9 mouse cellular contexts compared by ENCODE assay signal in genomic region chr4:149628372-149628771, GRCm38 (mm10). TPM values are rescaled to one million over a fixed set of nuclear protein-coding genes. Genes with fewer than 3 reads are reported as not detected.
DNase-seq lines count a peak whose midpoint lies in the region; ATAC-seq and TF ChIP-seq lines count a peak whose summit lies in the region.
"Had no signal": no experiment of that assay in that cellular context is flagged by ENCODE, and none has a peak within 500 bp of the region (broad histone marks: within the 10 kb centered on the region; RNA-seq: fewer than 3 reads in every experiment).

No protein-coding gene starts in this region.

- H3K4me1 ChIP-seq in hindbrain, embryonic 15.5 days (replicated peaks), result no peaks in the 10 kb centered on the region
- H3K4me1 ChIP-seq in hindbrain, embryonic 12.5 days, result peaks cover 13% of the 10 kb centered on the region
- H3K4me1 ChIP-seq in embryonic facial prominence, embryonic 11.5 days (ENCODE audit: control insufficient read depth, insufficient read depth, low read length), result no peaks in the 10 kb centered on the region
- H3K4me1 ChIP-seq in kidney, embryonic 16.5 days (ENCODE audit: insufficient read depth, low read length), result no peaks in the 10 kb centered on the region

- no peaks in the 10 kb centered on the region for H3K27me3 ChIP-seq in hindbrain, embryonic 15.5 days
- H3K27me3 ChIP-seq in hindbrain, embryonic 12.5 days, result no peaks in the 10 kb centered on the region
- H3K27me3 ChIP-seq in C2C12 (ENCODE audit: control insufficient read depth, insufficient read depth, insufficient read length), result no peaks in the 10 kb centered on the region
- H3K27me3 ChIP-seq in embryonic facial prominence, embryonic 11.5 days (ENCODE audit: control insufficient read depth, insufficient read depth, low read length), result no peaks in the 10 kb centered on the region
- H3K27me3 ChIP-seq in kidney, embryonic 16.5 days (ENCODE audit: insufficient read depth, low read length), result no peaks in the 10 kb centered on the region
- H3K27me3 ChIP-seq: limb, embryonic 12.5 days had no signal

- no peak overlapping the region for H3K4me2 ChIP-seq in hindbrain, embryonic 15.5 days
- no peak overlapping the region for H3K4me2 ChIP-seq in hindbrain, embryonic 12.5 days (replicated peaks)
- no peak overlapping the region for H3K4me2 ChIP-seq in embryonic facial prominence, embryonic 11.5 days (ENCODE audit: low read depth, low read length)
- no peak overlapping the region for H3K4me2 ChIP-seq in kidney, embryonic 16.5 days (replicated peaks; ENCODE audit: low read depth, low read length)
- H3K4me2 ChIP-seq: limb, embryonic 12.5 days had no signal

- H3K36me3 ChIP-seq in hindbrain, embryonic 15.5 days, result peaks cover 39% of the 10 kb centered on the region
- H3K36me3 ChIP-seq in hindbrain, embryonic 12.5 days, result peaks cover 35% of the 10 kb centered on the region
- H3K36me3 ChIP-seq in C2C12 (ENCODE audit: control insufficient read depth, insufficient read depth), result peaks cover 17% of the 10 kb centered on the region
- no peaks in the 10 kb centered on the region; the same call in 1 of the 2 replicates for H3K36me3 ChIP-seq in embryonic facial prominence, embryonic 11.5 days (replicated peaks; ENCODE audit: control insufficient read depth, insufficient read depth, low read depth, low read length)
- H3K36me3 ChIP-seq in kidney, embryonic 16.5 days (ENCODE audit: insufficient read depth, low read length), result peaks cover 22% of the 10 kb centered on the region; the same call in 1 of the 2 replicates

- H3K27ac ChIP-seq in hindbrain, embryonic 15.5 days (replicated peaks), result no peak overlapping the region
- H3K27ac ChIP-seq in hindbrain, embryonic 12.5 days, result no peak overlapping the region
- no peak overlapping the region for H3K27ac ChIP-seq in embryonic facial prominence, embryonic 11.5 days (replicated peaks; ENCODE audit: low read depth, low read length)
- H3K27ac ChIP-seq in kidney, embryonic 16.5 days (ENCODE audit: low read length), result no peak overlapping the region
- H3K27ac ChIP-seq: limb, embryonic 12.5 days had no signal

- no peaks in the 10 kb centered on the region for H3K79me2 ChIP-seq in C2C12 (ENCODE audit: control insufficient read depth, insufficient read depth)

- no peaks in the 10 kb centered on the region for H3K9me3 ChIP-seq in hindbrain, embryonic 15.5 days
- H3K9me3 ChIP-seq in hindbrain, embryonic 12.5 days (replicated peaks), result no peaks in the 10 kb centered on the region
- no peaks in the 10 kb centered on the region for H3K9me3 ChIP-seq in embryonic facial prominence, embryonic 11.5 days (replicated peaks; ENCODE audit: control insufficient read depth, low read length)
- no peaks in the 10 kb centered on the region for H3K9me3 ChIP-seq in kidney, embryonic 16.5 days (ENCODE audit: low read length)
- H3K9me3 ChIP-seq: limb, embryonic 12.5 days had no signal

- ATAC-seq in hindbrain, embryonic 15.5 days (ENCODE audit: low FRiP score, low read depth), result peak; percentile 27; the same call in 1 of the 2 replicates
- no peak for ATAC-seq in hindbrain, embryonic 12.5 days (ENCODE audit: low FRiP score)
- ATAC-seq in embryonic facial prominence, embryonic 11.5 days (replicated peaks; ENCODE audit: insufficient number of reproducible peaks, low FRiP score, low TSS enrichment, low read depth), result no peak
- ATAC-seq in kidney, embryonic 16.5 days (ENCODE audit: low FRiP score, low TSS enrichment), result 0 out of 2 replicates have a peak, but pooled peaks have one; percentile 15

- TF ChIP-seq CTCF in C2C12 (IDR thresholded peaks at IDR 0.05; ENCODE audit: control insufficient read depth, insufficient read depth, insufficient read length), result peak; percentile 79

- no peak overlapping the region for H3K4me3 ChIP-seq in hindbrain, embryonic 15.5 days
- no peak overlapping the region for H3K4me3 ChIP-seq in hindbrain, embryonic 12.5 days
- H3K4me3 ChIP-seq in C2C12 (ENCODE audit: insufficient read depth, poor library complexity, severe bottlenecking), result no peak overlapping the region
- no peak overlapping the region for H3K4me3 ChIP-seq in embryonic facial prominence, embryonic 11.5 days (ENCODE audit: low read depth, low read length)
- no peak overlapping the region for H3K4me3 ChIP-seq in kidney, embryonic 16.5 days (ENCODE audit: low read length)
- H3K4me3 ChIP-seq: limb, embryonic 12.5 days had no signal

- DNase-seq in adrenal gland, postnatal 14 days, result peak; percentile 57
- DNase-seq in embryonic facial prominence, embryonic 11.5 days (ENCODE audit: low spot score), result peak; percentile 58
- DNase-seq in naive thymus-derived CD4-positive, alpha-beta T cell, adult 2 months (ENCODE audit: low read depth), result peak; percentile 80
- DNase-seq in MN1 (ENCODE audit: low spot score), result no peak

- H3ac ChIP-seq in C2C12 (ENCODE audit: control insufficient read depth, insufficient read length, low read depth), result no peak overlapping the region

- H3K79me3 ChIP-seq in C2C12 (ENCODE audit: low read depth), result peaks cover 4% of the 10 kb centered on the region

- no peak overlapping the region for H3K9ac ChIP-seq in hindbrain, embryonic 15.5 days
- no peak overlapping the region for H3K9ac ChIP-seq in hindbrain, embryonic 12.5 days
- H3K9ac ChIP-seq in embryonic facial prominence, embryonic 11.5 days (replicated peaks; ENCODE audit: low read length), result no peak overlapping the region
- no peak overlapping the region for H3K9ac ChIP-seq in kidney, embryonic 16.5 days (replicated peaks; ENCODE audit: low read length)
- H3K9ac ChIP-seq: limb, embryonic 12.5 days had no signal

- 72% methylated on average over 10 of the region's 10 CpGs for WGBS in hindbrain, embryonic 15.5 days
- 72% methylated on average over 10 of the region's 10 CpGs for WGBS in hindbrain, embryonic 12.5 days
- WGBS in embryonic facial prominence, embryonic 11.5 days, result 74% methylated on average over 10 of the region's 10 CpGs
- WGBS in kidney, embryonic 16.5 days, result 78% methylated on average over 10 of the region's 10 CpGs

TF ChIP-seq in C2C12, 6 proteins besides CTCF, POLR2A, EP300 and RAD21:
- TF ChIP-seq MAX (IDR thresholded peaks at IDR 0.05) (no peak), USF1 (IDR thresholded peaks at IDR 0.05; ENCODE audit: low read depth) (no peak), CEBPB (IDR thresholded peaks at IDR 0.05; ENCODE audit: low read depth) (no peak), MYOG (IDR thresholded peaks at IDR 0.05; ENCODE audit: control insufficient read depth, extremely low read depth, insufficient read length) (no peak), FOSL1 (IDR thresholded peaks at IDR 0.05; ENCODE audit: insufficient read depth, low read length, poor library complexity, severe bottlenecking) (no peak), MYOD1 (IDR thresholded peaks at IDR 0.05; ENCODE audit: control insufficient read depth, insufficient read length, low read depth) (no peak)

RNA-seq across cellular contexts. Expression of gene Clstn1, which starts 42.1 kb away (rescaled TPM):
- 178 and 198 TPM in 2 replicates for polyA plus RNA-seq in hindbrain, embryonic 15.5 days (2015; fragmentation: Nextera tagmentation; extraction: Ambion mirVana)
- polyA plus RNA-seq in hindbrain, embryonic 12.5 days (2016; fragmentation: Nextera tagmentation; extraction: Ambion mirVana), result 135 and 138 TPM in 2 replicates
- 45.3 TPM for polyA plus RNA-seq in C2C12 (2012; fragmentation: generic; extraction: Trizol)
- total RNA-seq in adrenal gland, postnatal 14 days (2021), result 69.1 and 76.7 TPM in 2 replicates
- 27.3 and 28.0 TPM in 2 replicates for polyA plus RNA-seq in embryonic facial prominence, embryonic 11.5 days (2014; fragmentation: Nextera tagmentation; extraction: Ambion mirVana)
- polyA plus RNA-seq in kidney, embryonic 16.5 days (2015; fragmentation: Nextera tagmentation; extraction: Ambion mirVana), result 13.3 and 14.1 TPM in 2 replicates

Comparison
In these comparisons a context has a peak if more than half of its experiments do, and no peak if none do; other contexts are left out.
1. ATAC-seq: peak in hindbrain, embryonic 15.5 days (single experiment) and kidney, embryonic 16.5 days (single experiment); none in hindbrain, embryonic 12.5 days (single experiment) and embryonic facial prominence, embryonic 11.5 days (single experiment).